Mouse (Mus musculus) 416B (cell line): ENCODE results near the gene Trim14.
"Not testable (repeated sequence)": the region's sequence is repeated elsewhere in the genome, so short reads cannot be mapped to it uniquely, and the experiment has no call there.

Source experiments
- DNase-seq: peaks from one replicate; pipeline ENCODE4 v3.0.0; 2011; ENCODE audit warnings: low read depth

Trim14 gene

GRCm38 (mm10) chr4:46535840-46536361, at the start of gene Trim14:
Gene Trim14 (minus strand): TSS chr4:46536141.
- peak; percentile 85 for DNase-seq

GRCm38 (mm10) chr4:46585041-46585810, 49.3 kb upstream of the Trim14 start:
- DNase-seq: no peak

DNA sequence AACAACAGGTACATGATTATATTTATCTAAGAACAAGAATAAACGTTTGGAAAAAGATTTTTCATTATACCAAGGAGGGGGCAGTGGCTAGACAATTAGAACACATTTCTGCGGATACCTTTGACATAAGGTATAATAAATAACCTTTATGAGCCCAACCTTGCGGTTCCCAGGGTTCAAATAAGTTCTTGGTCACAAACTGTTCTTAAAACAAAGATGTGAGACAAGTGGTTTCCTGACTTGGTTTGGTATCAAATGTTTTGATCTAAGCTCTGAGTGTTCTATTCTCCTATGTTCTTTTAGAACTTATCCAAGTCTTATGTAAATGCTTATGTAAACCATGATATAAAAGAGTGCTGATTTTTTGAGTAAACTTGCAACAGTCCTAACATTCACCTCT, 48.6 kb upstream of the Trim14 start:
- peak; percentile 93 for DNase-seq

DNA sequence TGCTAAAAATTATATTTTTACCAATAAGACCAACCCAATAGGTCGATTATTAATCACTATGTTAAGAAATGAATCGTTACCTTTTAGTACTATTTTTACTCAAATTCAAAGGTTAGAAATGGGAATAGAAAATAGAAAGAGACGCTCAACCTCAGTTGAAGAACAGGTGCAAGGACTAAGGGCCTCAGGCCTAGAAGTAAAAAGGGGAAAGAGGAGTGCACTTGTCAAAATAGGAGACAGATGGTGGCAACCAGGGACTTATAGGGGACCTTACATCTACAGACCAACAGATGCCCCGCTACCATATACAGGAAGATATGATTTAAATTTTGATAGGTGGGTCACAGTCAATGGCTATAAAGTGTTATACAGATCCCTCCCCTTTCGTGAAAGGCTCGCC, 48.1 kb upstream of the Trim14 start:
- DNase-seq: not testable (repeated sequence)

- DNase-seq: not testable (repeated sequence)
Observed at GRCm38 (mm10) chr4:46582024-46582423, 46.1 kb upstream of the Trim14 start.

GRCm38 (mm10) chr4:46581577-46581976, 45.6 kb upstream of the Trim14 start:
- DNase-seq: peak; percentile 50

GRCm38 (mm10) chr4:46580799-46581243, 44.9 kb upstream of the Trim14 start:
- peak; percentile 46 for DNase-seq

GRCm38 (mm10) chr4:46578796-46579346, 42.9 kb upstream of the Trim14 start:
- peak; percentile 78 for DNase-seq

- peak; percentile 72 for DNase-seq
Observed at GRCm38 (mm10) chr4:46578228-46578627, 42.3 kb upstream of the Trim14 start.

GRCm38 (mm10) chr4:46575509-46576284, 39.8 kb upstream of the Trim14 start:
- DNase-seq: peak; percentile 58

DNA sequence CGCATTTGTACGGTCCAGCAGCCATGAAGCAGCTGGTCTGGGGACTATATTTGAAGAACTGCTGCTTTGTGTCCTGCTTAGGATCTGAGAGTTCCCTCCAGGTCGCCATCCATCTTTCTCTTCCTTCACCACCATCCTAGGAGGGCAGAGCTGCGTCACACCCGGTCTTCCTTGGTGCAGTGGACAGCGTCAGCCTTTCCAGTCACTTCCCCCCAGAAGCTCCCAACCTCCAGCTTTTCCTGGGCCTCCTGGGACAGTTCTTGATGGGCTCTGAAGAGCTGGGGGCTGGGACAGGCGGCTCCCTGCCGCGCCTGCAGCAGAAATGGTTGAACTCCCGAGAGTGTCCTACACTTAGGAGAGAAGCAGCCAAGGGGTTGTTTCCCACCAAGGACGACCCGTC, 38.9 kb upstream of the Trim14 start:
- DNase-seq: peak; percentile 60

DNA sequence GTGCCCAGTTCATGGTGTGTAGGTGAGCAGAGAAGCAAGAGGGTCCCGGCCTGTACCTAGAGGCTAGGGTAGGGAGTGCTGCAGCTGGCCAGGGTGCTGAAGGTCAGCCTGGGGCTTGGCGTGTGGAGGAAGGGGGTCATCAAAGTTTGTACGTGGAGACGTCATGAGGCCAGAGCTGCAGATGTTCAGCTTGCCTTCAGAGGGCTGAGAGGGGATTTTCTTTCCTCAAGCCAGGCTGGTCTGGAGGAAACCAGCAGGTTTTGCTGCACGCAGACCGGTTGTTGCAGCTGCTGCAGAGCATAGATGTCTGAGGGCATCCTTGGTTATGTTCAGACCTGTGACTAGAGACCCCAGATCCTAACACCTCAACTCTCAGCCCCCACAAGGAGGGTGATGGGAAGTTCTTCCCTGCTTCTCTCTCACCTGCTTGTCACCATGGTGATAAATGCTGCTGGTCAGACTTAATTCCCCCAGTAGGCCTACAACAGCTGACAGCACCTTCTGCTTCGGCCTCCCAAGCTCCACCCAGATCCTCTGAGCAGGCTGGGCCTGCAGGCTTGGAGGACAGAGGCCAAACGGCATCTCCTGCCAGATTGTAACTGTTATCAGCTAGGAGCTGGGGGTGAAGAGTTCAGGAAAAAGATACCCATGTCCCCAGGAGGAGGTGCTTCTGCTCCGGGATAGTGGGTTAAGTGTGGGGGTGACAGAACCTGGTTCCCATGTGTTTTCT, 38.2 kb upstream of the Trim14 start:
- peak; percentile 74 for DNase-seq

GRCm38 (mm10) chr4:46572616-46573015, 36.7 kb upstream of the Trim14 start:
- no peak for DNase-seq

GRCm38 (mm10) chr4:46571744-46572143, 35.8 kb upstream of the Trim14 start:
- DNase-seq: no peak

GRCm38 (mm10) chr4:46569671-46570070, 33.7 kb upstream of the Trim14 start:
- no peak for DNase-seq

DNA sequence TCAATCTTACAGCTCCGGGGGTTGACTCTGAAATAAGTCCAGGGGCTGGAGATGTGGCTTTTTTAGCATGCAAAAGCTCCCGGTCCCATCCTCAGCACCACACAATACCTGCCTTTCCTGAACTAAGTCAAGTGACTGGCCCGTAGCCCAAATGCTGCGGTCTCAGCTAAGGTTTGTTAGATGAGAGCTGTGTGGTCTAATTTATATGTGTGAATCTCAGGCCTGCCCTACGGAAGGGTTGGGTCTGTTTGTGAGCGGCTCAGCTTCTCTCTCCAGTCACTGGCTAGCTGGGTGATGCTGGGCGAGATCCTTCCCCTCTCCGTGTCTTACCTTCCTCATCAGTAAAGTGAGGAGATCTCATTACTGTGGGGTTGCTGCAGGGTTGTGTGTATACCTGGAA, 32.2 kb upstream of the Trim14 start:
- no peak for DNase-seq

GRCm38 (mm10) chr4:46566931-46567671, 31.2 kb upstream of the Trim14 start:
- no peak for DNase-seq

GRCm38 (mm10) chr4:46565393-46565955, 29.5 kb upstream of the Trim14 start:
- peak; percentile 77 for DNase-seq

DNA sequence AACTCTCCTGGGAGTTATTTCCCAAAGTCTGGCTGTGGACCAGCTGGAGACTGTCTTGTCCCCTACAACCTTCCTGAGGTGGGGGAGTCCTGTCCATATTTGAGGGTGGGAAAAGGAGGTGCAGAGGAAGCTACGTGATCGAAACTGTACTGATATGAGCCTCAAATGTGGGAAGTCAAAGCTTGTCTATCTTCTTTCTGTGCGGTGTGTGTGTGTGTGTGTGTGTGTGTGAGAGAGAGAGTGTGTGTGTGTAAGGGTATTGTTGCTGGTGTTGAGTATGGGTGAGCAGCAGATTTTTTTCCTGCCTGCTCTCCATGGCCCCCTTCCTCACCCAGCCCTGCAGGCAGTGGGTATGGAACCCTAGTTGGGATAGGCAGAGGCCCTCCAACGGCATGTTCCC, 28.3 kb upstream of the Trim14 start:
- DNase-seq: no peak

- peak; percentile 98 for DNase-seq
Observed at GRCm38 (mm10) chr4:46563847-46564246, 27.9 kb upstream of the Trim14 start.

GRCm38 (mm10) chr4:46562841-46563240, 26.9 kb upstream of the Trim14 start:
- no peak for DNase-seq
